Mouse (Mus musculus): Measurements from ENCODE around the gene Tmed3. TPM values are rescaled to one million over a fixed set of nuclear protein-coding genes. Genes with fewer than 3 reads are reported as not detected.

Tmed3 gene
- 65.5 and 65.9 TPM in 2 replicates for polyA plus RNA-seq (2015; fragmentation: Nextera tagmentation; extraction: Ambion mirVana)

DNA sequence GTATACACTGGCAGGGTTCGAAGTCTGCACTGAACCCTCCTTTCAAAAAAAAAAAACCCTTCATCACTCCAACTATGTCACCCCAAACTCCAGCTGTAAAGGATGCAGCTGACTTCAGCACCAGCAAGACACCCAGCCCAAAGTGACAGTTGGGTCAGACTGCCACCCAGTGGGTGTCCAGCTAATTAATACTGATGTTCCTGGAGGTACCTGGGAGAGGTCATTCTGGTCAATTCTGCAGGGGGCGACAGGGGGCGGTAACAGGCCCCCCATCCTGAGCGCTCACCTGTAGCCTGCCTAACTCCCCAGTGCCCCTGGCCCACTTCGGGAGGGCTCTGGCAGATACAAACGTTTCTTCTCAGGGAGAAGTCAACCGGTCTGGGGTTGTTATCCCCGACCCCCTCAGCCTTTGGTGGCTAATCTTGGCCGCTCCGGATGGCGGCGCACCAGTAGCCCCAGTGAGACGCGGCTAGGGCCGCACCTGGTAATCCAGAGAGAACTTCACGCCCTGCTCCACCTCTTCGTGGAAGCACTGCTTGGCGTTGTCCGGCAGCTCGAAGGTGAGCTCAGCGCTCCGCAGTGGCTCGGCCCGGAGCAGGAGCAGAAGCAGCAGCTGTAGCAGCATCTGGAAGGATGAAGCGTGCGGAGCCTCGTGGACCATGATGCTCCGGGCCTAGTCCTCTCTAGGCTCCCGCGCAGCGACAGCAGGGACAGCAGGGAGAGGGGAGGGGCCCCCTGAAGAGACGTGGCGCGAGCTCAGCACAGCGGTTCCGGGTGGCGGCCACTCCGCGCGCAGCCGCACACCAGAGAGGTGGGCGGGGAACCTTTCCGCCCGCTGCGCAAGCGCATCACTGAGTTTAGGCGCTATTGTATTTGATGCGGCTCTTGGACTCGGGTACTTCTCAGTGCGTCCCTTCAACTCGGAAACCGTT lies at the start of gene Tmed3:
Tmed3 (minus strand) TSS at position 804 of the 932 bp plus-strand sequence.
- H3K36me3 ChIP-seq (ENCODE audit: control insufficient read depth, insufficient read depth, low read length): peaks cover 8% of the 10 kb centered on the region; the same call in 1 of the 2 replicates
- peak within 1 kb of the TSS; percentile 85 for H3K27ac ChIP-seq (ENCODE audit: low read depth, low read length)
- peaks cover 7% of the 10 kb centered on the region for H3K4me1 ChIP-seq (ENCODE audit: control insufficient read depth, insufficient read depth, low read depth, low read length)
- ATAC-seq: peak; percentile 99
- H3K9ac ChIP-seq (ENCODE audit: low read depth, low read length): peak within 1 kb of the TSS; percentile 87
- H3K9me3 ChIP-seq (ENCODE audit: control insufficient read depth, low read length): no peaks in the 10 kb centered on the region
- H3K27me3 ChIP-seq (replicated peaks; ENCODE audit: control insufficient read depth, insufficient read depth, low read length): no peaks in the 10 kb centered on the region
- H3K4me2 ChIP-seq (ENCODE audit: low read length): peak within 1 kb of the TSS; percentile 92
- peak within 1 kb of the TSS; percentile 77 for H3K4me3 ChIP-seq (ENCODE audit: low read length)
- WGBS: 2% methylated on average over 52 of the region's 52 CpGs

DNA sequence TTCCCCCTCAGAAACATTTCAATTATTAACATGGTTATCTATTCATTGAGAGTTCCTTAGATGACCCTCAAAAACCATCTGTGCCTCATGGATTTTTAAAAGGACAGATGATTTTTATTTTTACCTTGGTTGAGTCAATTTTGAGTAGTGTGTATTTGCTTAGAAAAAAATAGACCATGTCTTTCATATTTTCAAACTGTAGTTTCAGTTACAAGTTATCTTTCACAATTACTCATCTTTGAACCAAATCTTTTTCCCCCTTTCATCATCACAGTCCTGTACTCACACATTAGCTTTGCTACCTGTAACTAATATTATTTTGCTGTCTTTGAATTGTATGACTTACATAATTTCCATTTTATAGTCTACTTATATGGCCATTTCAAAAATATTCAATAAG lies 35.2 kb upstream of the Tmed3 start:
- Histone ChIP-seq H3K4me3 (ENCODE audit: low read length) (no peak overlapping the region), H3K27me3 (replicated peaks; ENCODE audit: control insufficient read depth, insufficient read depth, low read length) (no peaks in the 10 kb centered on the region; the same call in 1 of the 2 replicates), H3K9ac (ENCODE audit: low read depth, low read length) (no peak overlapping the region), H3K27ac (ENCODE audit: low read depth, low read length) (no peak overlapping the region), H3K4me1 (ENCODE audit: control insufficient read depth, insufficient read depth, low read depth, low read length) (peaks cover 3% of the 10 kb centered on the region; the same call in 1 of the 2 replicates), H3K9me3 (ENCODE audit: control insufficient read depth, low read length) (no peaks in the 10 kb centered on the region), H3K4me2 (ENCODE audit: low read length) (no peak overlapping the region), H3K36me3 (ENCODE audit: control insufficient read depth, insufficient read depth, low read length) (no peaks in the 10 kb centered on the region)
- no peak for ATAC-seq

DNA sequence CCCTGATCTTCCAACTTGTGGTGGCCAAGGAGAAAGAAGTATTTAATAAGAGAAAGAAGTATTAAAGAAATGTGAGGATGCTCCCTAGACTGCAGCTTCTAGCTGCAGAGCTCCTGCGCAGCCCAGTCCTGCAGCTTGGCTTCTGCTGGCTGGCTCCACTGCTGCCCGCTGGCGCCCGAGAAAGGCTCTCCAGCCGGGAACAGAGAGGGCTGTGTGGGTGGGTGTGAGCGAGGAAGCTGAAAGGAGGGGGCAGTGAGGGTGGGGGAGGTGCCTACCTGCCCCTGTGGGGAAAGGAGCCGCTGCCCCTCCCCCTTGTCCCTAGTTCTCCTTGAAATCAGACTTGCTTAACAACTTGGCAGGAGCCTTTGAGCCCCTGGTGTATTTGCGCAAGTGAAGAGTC lies 33.4 kb upstream of the Tmed3 start, which contains the start of gene Ankrd34c:
Ankrd34c (minus strand) TSS at position 181 of the 400 bp plus-strand sequence.
- Histone ChIP-seq H3K9ac (ENCODE audit: low read depth, low read length) (peak within 1 kb of the TSS; percentile 51), H3K27me3 (replicated peaks; ENCODE audit: control insufficient read depth, insufficient read depth, low read length) (no peaks in the 10 kb centered on the region; the same call in 1 of the 2 replicates), H3K4me1 (ENCODE audit: control insufficient read depth, insufficient read depth, low read depth, low read length) (peaks cover 3% of the 10 kb centered on the region; the same call in 1 of the 2 replicates), H3K9me3 (ENCODE audit: control insufficient read depth, low read length) (no peaks in the 10 kb centered on the region), H3K4me2 (ENCODE audit: low read length) (peak within 1 kb of the TSS; percentile 72), H3K27ac (ENCODE audit: low read depth, low read length) (no peak within 1 kb of the TSS), H3K36me3 (ENCODE audit: control insufficient read depth, insufficient read depth, low read length) (no peaks in the 10 kb centered on the region), H3K4me3 (ENCODE audit: low read length) (peak within 1 kb of the TSS; percentile 42)
- peak; percentile 90 for ATAC-seq
- 4% methylated on average over 8 of the region's 8 CpGs for WGBS

DNA sequence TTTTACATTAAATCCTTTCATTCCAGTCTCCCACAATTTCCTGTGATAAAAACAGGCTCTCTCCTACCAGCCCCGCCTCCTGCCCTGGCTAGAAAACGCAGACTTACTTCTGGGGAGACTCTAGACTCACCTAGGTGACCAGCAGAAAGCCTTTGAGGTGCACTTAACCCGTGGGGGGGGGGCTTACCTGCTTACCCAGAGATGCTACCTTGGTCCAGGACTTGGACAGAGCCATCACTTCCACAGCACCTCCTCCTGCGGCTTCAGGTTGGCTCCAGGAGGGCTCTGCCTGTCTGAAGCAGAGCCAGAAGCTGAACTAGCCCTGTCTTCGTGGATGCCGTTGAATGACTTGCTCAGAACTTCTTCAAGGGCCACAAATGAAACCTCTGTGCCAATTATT lies 33.0 kb upstream of the Tmed3 start:
- peak overlapping the region; percentile 42 for H3K4me3 ChIP-seq (ENCODE audit: low read length)
- 5% methylated on average over 6 of the region's 6 CpGs for WGBS
- H3K36me3 ChIP-seq (ENCODE audit: control insufficient read depth, insufficient read depth, low read length): no peaks in the 10 kb centered on the region
- H3K4me2 ChIP-seq (ENCODE audit: low read length): peak overlapping the region; percentile 72
- peak; percentile 63 for ATAC-seq
- peak overlapping the region; percentile 20; the same call in 1 of the 2 replicates for H3K9ac ChIP-seq (ENCODE audit: low read depth, low read length)
- H3K4me1 ChIP-seq (ENCODE audit: control insufficient read depth, insufficient read depth, low read depth, low read length): peaks cover 3% of the 10 kb centered on the region; the same call in 1 of the 2 replicates
- H3K9me3 ChIP-seq (ENCODE audit: control insufficient read depth, low read length): no peaks in the 10 kb centered on the region
- H3K27ac ChIP-seq (ENCODE audit: low read depth, low read length): no peak overlapping the region
- H3K27me3 ChIP-seq (replicated peaks; ENCODE audit: control insufficient read depth, insufficient read depth, low read length): no peaks in the 10 kb centered on the region; the same call in 1 of the 2 replicates

DNA sequence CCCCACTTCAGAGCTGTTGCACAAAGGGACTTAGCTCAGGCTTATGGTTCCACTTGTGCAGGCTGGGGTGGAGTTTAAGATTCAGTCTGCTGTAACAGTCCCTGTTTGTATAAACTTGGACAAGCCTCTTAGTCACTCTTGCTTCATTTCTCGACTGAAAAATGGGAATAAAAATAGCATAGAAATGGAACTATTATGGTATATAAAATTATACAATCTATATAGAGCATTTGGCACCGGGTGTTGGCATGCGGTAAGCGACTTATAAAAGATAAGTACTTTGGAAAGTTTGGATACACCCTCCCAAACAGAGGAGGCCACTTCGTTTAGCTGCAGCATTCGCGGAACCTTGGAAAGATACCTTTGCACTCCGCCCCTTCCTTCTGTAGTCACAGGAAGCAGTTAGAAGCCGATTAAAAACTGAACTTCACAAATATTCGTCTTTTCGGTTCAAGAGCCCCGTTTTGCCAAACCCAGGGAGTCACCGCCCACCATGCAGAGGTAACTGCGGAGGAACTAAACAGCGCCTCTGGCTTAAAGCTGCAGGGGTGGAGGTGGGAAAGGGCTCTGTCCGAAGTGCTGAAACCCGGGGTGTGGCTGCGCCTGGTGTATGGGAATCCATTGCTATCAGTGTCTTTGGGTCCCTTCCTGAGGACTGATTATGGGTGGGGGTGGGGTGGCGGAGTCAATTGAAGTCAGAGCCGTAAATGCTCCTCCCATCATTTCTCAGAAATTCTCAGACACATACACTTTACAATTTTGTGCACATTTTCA lies 32.3 kb upstream of the Tmed3 start:
- peak; percentile 60 for ATAC-seq
- peak overlapping the region; percentile 51; the same call in 1 of the 2 replicates for H3K9ac ChIP-seq (ENCODE audit: low read depth, low read length)

DNA sequence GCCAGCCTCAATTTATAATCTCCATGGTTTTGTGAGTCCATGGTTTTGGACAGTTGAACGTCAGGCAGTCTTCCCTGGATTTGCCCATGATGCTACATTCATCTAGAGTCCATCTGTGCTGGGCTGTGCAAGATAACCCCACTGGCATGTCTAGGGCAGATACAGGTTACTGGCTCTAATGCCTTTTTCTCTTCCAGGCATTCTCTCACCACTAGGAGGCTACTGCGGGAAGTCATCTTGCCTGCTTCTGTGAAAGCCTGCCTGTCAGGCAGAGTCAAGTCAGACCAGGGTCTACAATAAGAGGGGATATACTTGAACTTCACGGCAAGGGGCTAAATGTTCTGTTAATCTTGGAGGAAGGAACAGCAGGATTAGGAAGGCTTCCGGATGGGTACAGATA lies 2.0 kb upstream of the Tmed3 start:
- Histone ChIP-seq H3K27ac (ENCODE audit: low read depth, low read length) (no peak overlapping the region), H3K9me3 (ENCODE audit: control insufficient read depth, low read length) (no peaks in the 10 kb centered on the region), H3K4me2 (ENCODE audit: low read length) (no peak overlapping the region), H3K36me3 (ENCODE audit: control insufficient read depth, insufficient read depth, low read length) (no peaks in the 10 kb centered on the region), H3K4me1 (ENCODE audit: control insufficient read depth, insufficient read depth, low read depth, low read length) (peaks cover 7% of the 10 kb centered on the region), H3K9ac (ENCODE audit: low read depth, low read length) (no peak overlapping the region), H3K27me3 (replicated peaks; ENCODE audit: control insufficient read depth, insufficient read depth, low read length) (no peaks in the 10 kb centered on the region), H3K4me3 (ENCODE audit: low read length) (no peak overlapping the region)
- WGBS: 18% methylated on average over 4 of the region's 4 CpGs
- no peak for ATAC-seq

More for the DNA sequence above, 32.3 kb upstream of the Tmed3 start:
- Histone ChIP-seq H3K4me3 (ENCODE audit: low read length) (peak overlapping the region; percentile 42), H3K27me3 (replicated peaks; ENCODE audit: control insufficient read depth, insufficient read depth, low read length) (no peaks in the 10 kb centered on the region; the same call in 1 of the 2 replicates), H3K4me2 (ENCODE audit: low read length) (peak overlapping the region; percentile 72), H3K4me1 (ENCODE audit: control insufficient read depth, insufficient read depth, low read depth, low read length) (peaks cover 3% of the 10 kb centered on the region; the same call in 1 of the 2 replicates), H3K27ac (ENCODE audit: low read depth, low read length) (no peak overlapping the region), H3K9me3 (ENCODE audit: control insufficient read depth, low read length) (no peaks in the 10 kb centered on the region), H3K36me3 (ENCODE audit: control insufficient read depth, insufficient read depth, low read length) (no peaks in the 10 kb centered on the region)
- 6% methylated on average over 20 of the region's 20 CpGs for WGBS

DNA sequence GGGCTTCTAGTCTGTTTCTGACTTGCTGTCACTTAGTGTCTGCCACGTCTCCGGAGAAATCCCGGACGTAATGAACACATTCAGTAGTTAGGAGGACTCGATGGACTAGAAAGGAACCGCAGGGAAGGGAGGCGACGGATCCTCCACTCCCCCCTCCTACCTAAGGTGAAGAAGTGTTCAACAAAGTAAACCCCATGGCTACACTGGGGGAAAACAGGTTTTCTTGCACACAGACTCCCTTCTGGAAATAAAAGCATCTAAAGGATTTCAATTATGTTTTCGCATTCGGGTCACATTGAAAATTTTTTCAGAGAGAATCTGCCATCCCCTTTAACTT lies 297 bp upstream of the Tmed3 start:
- Histone ChIP-seq H3K36me3 (ENCODE audit: control insufficient read depth, insufficient read depth, low read length) (peaks cover 4% of the 10 kb centered on the region; the same call in 1 of the 2 replicates), H3K4me2 (ENCODE audit: low read length) (peak overlapping the region; percentile 92), H3K9ac (ENCODE audit: low read depth, low read length) (peak overlapping the region; percentile 87), H3K4me3 (ENCODE audit: low read length) (peak overlapping the region; percentile 77), H3K9me3 (ENCODE audit: control insufficient read depth, low read length) (no peaks in the 10 kb centered on the region), H3K27me3 (replicated peaks; ENCODE audit: control insufficient read depth, insufficient read depth, low read length) (no peaks in the 10 kb centered on the region), H3K4me1 (ENCODE audit: control insufficient read depth, insufficient read depth, low read depth, low read length) (peaks cover 7% of the 10 kb centered on the region), H3K27ac (ENCODE audit: low read depth, low read length) (peak overlapping the region; percentile 69)
- peak; percentile 77 for ATAC-seq
- WGBS: 10% methylated on average over 10 of the region's 10 CpGs

DNA sequence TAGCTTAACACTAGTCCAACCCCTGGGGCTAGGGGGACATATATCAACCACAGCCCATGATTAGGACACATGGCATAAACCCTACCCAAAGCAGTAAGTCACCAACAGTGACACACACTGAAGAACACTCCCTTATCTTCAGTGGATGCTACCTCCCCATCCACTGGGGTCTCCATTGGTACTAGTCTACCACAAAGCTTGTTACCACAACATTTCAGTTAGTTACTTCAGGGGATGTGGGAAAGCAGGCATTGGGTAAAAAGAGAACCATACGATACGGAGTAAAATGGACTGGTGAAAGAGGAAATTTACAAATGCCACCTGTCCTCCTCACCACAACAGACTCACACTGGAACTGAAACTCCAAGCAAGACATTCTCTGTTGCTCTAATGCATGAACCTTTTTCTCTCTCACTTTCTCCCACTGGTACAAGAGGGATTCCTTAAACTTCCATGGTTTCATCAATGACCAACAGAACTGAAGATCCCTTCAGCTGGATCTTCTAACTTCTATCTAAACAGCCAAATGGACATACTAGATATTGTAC lies 3.9 kb downstream of the Tmed3 start:
- no peak overlapping the region for H3K9ac ChIP-seq (ENCODE audit: low read depth, low read length)
- H3K9me3 ChIP-seq (ENCODE audit: control insufficient read depth, low read length): no peaks in the 10 kb centered on the region
- H3K27me3 ChIP-seq (replicated peaks; ENCODE audit: control insufficient read depth, insufficient read depth, low read length): no peaks in the 10 kb centered on the region
- no peak overlapping the region for H3K27ac ChIP-seq (ENCODE audit: low read depth, low read length)
- H3K4me3 ChIP-seq (ENCODE audit: low read length): no peak overlapping the region
- H3K4me1 ChIP-seq (ENCODE audit: control insufficient read depth, insufficient read depth, low read depth, low read length): peaks cover 7% of the 10 kb centered on the region
- WGBS: 97% methylated on average over 2 of the region's 2 CpGs
- no peak for ATAC-seq
- H3K4me2 ChIP-seq (ENCODE audit: low read length): no peak overlapping the region
- H3K36me3 ChIP-seq (ENCODE audit: control insufficient read depth, insufficient read depth, low read length): peaks cover 16% of the 10 kb centered on the region; the same call in 1 of the 2 replicates
